Mouse (Mus musculus) urinary bladder, postnatal 25 days (tissue): ENCODE results near the gene Drg1.
"Not testable (repeated sequence)": the region's sequence is repeated elsewhere in the genome, so short reads cannot be mapped to it uniquely, and the experiment has no call there.

Experiments used
- DNase-seq: peaks from one replicate; pipeline ENCODE4 v3.0.0; 2022; ENCODE audit warnings: low spot score

Drg1 gene

GRCm38 (mm10) chr11:3166321-3166720 is 99.9 kb downstream of the Drg1 start:
- not testable (repeated sequence) for DNase-seq

GRCm38 (mm10) chr11:3165210-3165782 is 100.9 kb downstream of the Drg1 start:
- not testable (repeated sequence) for DNase-seq

- not testable (repeated sequence) for DNase-seq
Measured at GRCm38 (mm10) chr11:3163661-3164060, 102.6 kb downstream of the Drg1 start.

GRCm38 (mm10) chr11:3163122-3163521 is 103.1 kb downstream of the Drg1 start:
- peak; percentile 69 for DNase-seq

GRCm38 (mm10) chr11:3162236-3162897 is 103.8 kb downstream of the Drg1 start:
- DNase-seq = peak; percentile 81

- peak; percentile 81 for DNase-seq
Measured at GRCm38 (mm10) chr11:3161370-3161769, 104.8 kb downstream of the Drg1 start.

GRCm38 (mm10) chr11:3158800-3159199 is 107.4 kb downstream of the Drg1 start:
- DNase-seq = not testable (repeated sequence)

- peak; percentile 61 for DNase-seq
Measured at GRCm38 (mm10) chr11:3157996-3158395, 108.2 kb downstream of the Drg1 start.

GRCm38 (mm10) chr11:3156991-3157390 is 109.2 kb downstream of the Drg1 start:
- not testable (repeated sequence) for DNase-seq

GRCm38 (mm10) chr11:3153666-3154397 is 112.4 kb downstream of the Drg1 start:
- peak; percentile 76 for DNase-seq

- DNase-seq = not testable (repeated sequence)
Measured at GRCm38 (mm10) chr11:3151358-3151757, 114.9 kb downstream of the Drg1 start.

- DNase-seq = not testable (repeated sequence)
Measured at GRCm38 (mm10) chr11:3150677-3151003, 115.6 kb downstream of the Drg1 start.

GRCm38 (mm10) chr11:3150003-3150676 is 116.1 kb downstream of the Drg1 start:
- DNase-seq = peak; percentile 58

GRCm38 (mm10) chr11:3149471-3149870 is 116.7 kb downstream of the Drg1 start:
- not testable (repeated sequence) for DNase-seq

GRCm38 (mm10) chr11:3146806-3147205 is 119.4 kb downstream of the Drg1 start:
- not testable (repeated sequence) for DNase-seq

GRCm38 (mm10) chr11:3145359-3146165 is 120.7 kb downstream of the Drg1 start:
- DNase-seq = not testable (repeated sequence)

- not testable (repeated sequence) for DNase-seq
Measured at GRCm38 (mm10) chr11:3143984-3144383, 122.2 kb downstream of the Drg1 start.

- peak; percentile 95 for DNase-seq
Measured at GRCm38 (mm10) chr11:3142413-3142812, 123.8 kb downstream of the Drg1 start.

GRCm38 (mm10) chr11:3140967-3141535 is 125.2 kb downstream of the Drg1 start:
- DNase-seq = not testable (repeated sequence)

- DNase-seq = peak; percentile 53
Measured at GRCm38 (mm10) chr11:3138323-3138722, 127.9 kb downstream of the Drg1 start.
